Comparison of ENCODE assay signal across 19 mouse cellular contexts in the genomic region with DNA sequence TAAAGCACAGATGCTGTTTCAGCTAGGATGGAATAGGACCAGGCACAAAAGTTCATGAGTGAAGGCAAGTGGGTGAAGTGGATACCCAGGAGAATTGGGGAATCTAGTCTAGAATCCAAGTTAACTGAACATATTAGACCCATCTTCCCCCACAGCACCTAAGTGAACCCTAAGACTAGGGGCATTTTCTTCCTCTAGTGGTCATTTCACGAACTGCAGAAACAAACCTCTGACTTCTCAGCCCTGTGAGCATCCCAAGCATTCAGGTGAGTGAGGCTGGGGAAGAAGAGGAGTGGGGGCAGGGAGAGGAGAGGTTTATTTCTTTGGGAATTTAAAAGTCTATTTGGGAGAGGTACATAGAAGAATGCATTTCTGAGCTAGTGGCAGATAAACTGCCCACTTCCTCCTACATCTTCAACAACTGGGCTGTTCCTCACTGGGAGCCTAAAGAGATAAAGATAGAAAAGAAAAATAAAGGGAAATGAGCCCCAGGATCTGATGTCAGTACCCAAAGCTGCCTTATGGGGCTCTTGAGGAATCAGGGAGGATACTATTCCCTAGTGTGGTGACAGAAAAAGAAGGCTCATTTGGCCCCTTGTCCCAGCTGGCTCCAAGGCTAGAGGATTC. TPM values are rescaled to one million over a fixed set of nuclear protein-coding genes. Genes with fewer than 3 reads are reported as not detected.
DNase-seq lines count a peak whose midpoint lies in the region; ATAC-seq and TF ChIP-seq lines count a peak whose summit lies in the region.
"Had no signal": no experiment of that assay in that cellular context is flagged by ENCODE, and none has a peak within 500 bp of the region (broad histone marks: within the 10 kb centered on the region; RNA-seq: fewer than 3 reads in every experiment).

No protein-coding gene starts in this region.

- no peak for DNase-seq in hindbrain, postnatal 0 days (ENCODE audit: low spot score)
- no peak for DNase-seq in hindbrain, embryonic 11.5 days (ENCODE audit: low spot score)
- peak; percentile 52 for DNase-seq in CH12.LX (ENCODE audit: extremely low read depth)
- peak; percentile 53 for DNase-seq in MEL-GATA-1-ER (ENCODE audit: extremely low read depth, low read depth)
- peak; percentile 67 for DNase-seq in induced T-regulatory cell, adult 2 months (ENCODE audit: low read depth)
- no peak for DNase-seq in gastrocnemius, postnatal 14 days
- no peak for DNase-seq in gastrocnemius, adult 8-10 months (ENCODE audit: low spot score in 2 of 2)
- DNase-seq in embryonic facial prominence, embryonic 10.5 days (ENCODE audit: low spot score) = no peak
- DNase-seq: heart, postnatal 36 days; lung, postnatal 10 days; right cerebral cortex, postnatal 25 days had no signal

- no peak overlapping the region for H3K9ac ChIP-seq in hindbrain, postnatal 0 days (replicated peaks; ENCODE audit: low read length)
- no peak overlapping the region for H3K9ac ChIP-seq in hindbrain, embryonic 11.5 days (ENCODE audit: low read depth, low read length)
- no peak overlapping the region for H3K9ac ChIP-seq in CH12.LX (ENCODE audit: insufficient read depth, low read depth)
- H3K9ac ChIP-seq: embryonic facial prominence, embryonic 12.5 days; forebrain, embryonic 13.5 days; intestine, embryonic 15.5 days; limb, embryonic 13.5 days had no signal

- dilution Hi-C loops in CH12.LX (cut with MboI; ENCODE audit: extremely low pct_ligation_motif_present, extremely low pct_unique_long_range_greater_than_20kb, low sequenced_read_pairs) = no loop called here

- 6% methylated on average over 1 of the region's 1 CpGs for WGBS in hindbrain, postnatal 0 days
- 14% methylated on average over 1 of the region's 1 CpGs for WGBS in hindbrain, embryonic 11.5 days
- 11% methylated on average over 1 of the region's 1 CpGs for WGBS in embryonic facial prominence, embryonic 10.5 days

- no peaks in the 10 kb centered on the region for H3K27me3 ChIP-seq in hindbrain, postnatal 0 days (ENCODE audit: insufficient read depth, low read length)
- no peaks in the 10 kb centered on the region for H3K27me3 ChIP-seq in hindbrain, embryonic 11.5 days (ENCODE audit: control insufficient read depth, insufficient read depth, low read length)
- no peaks in the 10 kb centered on the region for H3K27me3 ChIP-seq in CH12.LX (replicated peaks)
- no peaks in the 10 kb centered on the region for H3K27me3 ChIP-seq in embryonic facial prominence, embryonic 10.5 days (replicated peaks; ENCODE audit: low read depth, poor library complexity, severe bottlenecking)
- H3K27me3 ChIP-seq: embryonic facial prominence, embryonic 12.5 days; forebrain, embryonic 13.5 days; intestine, embryonic 15.5 days; limb, embryonic 13.5 days had no signal

- no peaks in the 10 kb centered on the region for H3K9me3 ChIP-seq in hindbrain, postnatal 0 days (ENCODE audit: low read length)
- H3K9me3 ChIP-seq in hindbrain, embryonic 11.5 days (ENCODE audit: control insufficient read depth, low read length) = no peaks in the 10 kb centered on the region
- H3K9me3 ChIP-seq in CH12.LX (replicated peaks; ENCODE audit: low read length) = peaks cover 3% of the 10 kb centered on the region
- H3K9me3 ChIP-seq in embryonic facial prominence, embryonic 10.5 days = no peaks in the 10 kb centered on the region
- H3K9me3 ChIP-seq: embryonic facial prominence, embryonic 12.5 days; forebrain, embryonic 13.5 days; intestine, embryonic 15.5 days; limb, embryonic 13.5 days had no signal

- H3K36me3 ChIP-seq in hindbrain, postnatal 0 days (ENCODE audit: insufficient read depth, low read length) = no peaks in the 10 kb centered on the region
- no peaks in the 10 kb centered on the region for H3K36me3 ChIP-seq in hindbrain, embryonic 11.5 days (ENCODE audit: control insufficient read depth, insufficient read depth, low read length)
- H3K36me3 ChIP-seq in CH12.LX (replicated peaks in 1 of 2; ENCODE audit: control insufficient read depth in 1 of 2, insufficient read depth in 1 of 2, low read length in 1 of 2) = no peaks in the 10 kb centered on the region
- no peaks in the 10 kb centered on the region for H3K36me3 ChIP-seq in embryonic facial prominence, embryonic 10.5 days (replicated peaks)
- H3K36me3 ChIP-seq: embryonic facial prominence, embryonic 12.5 days; intestine, embryonic 15.5 days; limb, embryonic 13.5 days had no signal

- TF ChIP-seq POLR2A in CH12.LX (IDR thresholded peaks at IDR 0.05; ENCODE audit: low read depth, low read length) = no peak

- peak; percentile 30; the same call in 1 of the 2 replicates for TF ChIP-seq CTCF in hindbrain, postnatal 0 days (IDR thresholded peaks at IDR 0.05; ENCODE audit: low read depth)
- TF ChIP-seq CTCF in CH12.LX (conservative IDR thresholded peaks at IDR 0.05 in 1 of 2, IDR thresholded peaks at IDR 0.05 in 1 of 2; ENCODE audit: low read depth in 2 of 2, low read length in 2 of 2) = peak; percentile 68 to 92

- peak; percentile 33 for TF ChIP-seq RAD21 in CH12.LX (IDR thresholded peaks at IDR 0.05; ENCODE audit: low read depth, low read length)

- no peak overlapping the region for H3K4me3 ChIP-seq in hindbrain, postnatal 0 days (ENCODE audit: low read length)
- H3K4me3 ChIP-seq in hindbrain, embryonic 11.5 days (ENCODE audit: low read depth, low read length) = no peak overlapping the region
- no peak overlapping the region for H3K4me3 ChIP-seq in CH12.LX (replicated peaks in 1 of 3; ENCODE audit: low read depth in 2 of 3, low read length in 2 of 3, poor library complexity in 1 of 3)
- H3K4me3 ChIP-seq in embryonic facial prominence, embryonic 10.5 days = no peak overlapping the region
- H3K4me3 ChIP-seq: embryonic facial prominence, embryonic 12.5 days; forebrain, embryonic 13.5 days; intestine, embryonic 15.5 days; limb, embryonic 13.5 days had no signal

- no peaks in the 10 kb centered on the region for H3K4me1 ChIP-seq in hindbrain, postnatal 0 days (ENCODE audit: insufficient read depth, low read length)
- H3K4me1 ChIP-seq in hindbrain, embryonic 11.5 days (replicated peaks; ENCODE audit: control insufficient read depth, insufficient read depth, low read length) = no peaks in the 10 kb centered on the region
- H3K4me1 ChIP-seq in CH12.LX (ENCODE audit: control insufficient read depth in 1 of 2, insufficient read depth in 2 of 2) = peaks cover 0 to 20% of the 10 kb centered on the region in 2 experiments; a peak in 2 of 4 replicates
- H3K4me1 ChIP-seq in embryonic facial prominence, embryonic 10.5 days = no peaks in the 10 kb centered on the region
- H3K4me1 ChIP-seq: embryonic facial prominence, embryonic 12.5 days; forebrain, embryonic 13.5 days; intestine, embryonic 15.5 days; limb, embryonic 13.5 days had no signal

- H3K4me2 ChIP-seq in hindbrain, postnatal 0 days (ENCODE audit: low read depth, low read length) = no peak overlapping the region
- no peak overlapping the region for H3K4me2 ChIP-seq in hindbrain, embryonic 11.5 days (replicated peaks; ENCODE audit: low read depth, low read length)
- no peak overlapping the region for H3K4me2 ChIP-seq in CH12.LX (ENCODE audit: insufficient read depth, low read depth, poor library complexity, severe bottlenecking)
- H3K4me2 ChIP-seq: embryonic facial prominence, embryonic 12.5 days; forebrain, embryonic 13.5 days; intestine, embryonic 15.5 days; limb, embryonic 13.5 days had no signal

- no peak for TF ChIP-seq EP300 in CH12.LX (IDR thresholded peaks at IDR 0.05; ENCODE audit: low read length)

- ATAC-seq in hindbrain, postnatal 0 days = no peak
- no peak for ATAC-seq in hindbrain, embryonic 11.5 days (ENCODE audit: low FRiP score)
- ATAC-seq: forebrain, embryonic 13.5 days; intestine, embryonic 15.5 days had no signal

- no peaks in the 10 kb centered on the region for H3K79me2 ChIP-seq in CH12.LX (replicated peaks; ENCODE audit: control insufficient read depth, extremely low read depth, insufficient read depth, poor library complexity, severe bottlenecking)

- H3K27ac ChIP-seq in hindbrain, postnatal 0 days = no peak overlapping the region
- no peak overlapping the region for H3K27ac ChIP-seq in hindbrain, embryonic 11.5 days (ENCODE audit: low read depth, low read length)
- H3K27ac ChIP-seq in CH12.LX (ENCODE audit: insufficient read depth, low read depth) = no peak overlapping the region
- H3K27ac ChIP-seq in embryonic facial prominence, embryonic 10.5 days (replicated peaks) = no peak overlapping the region
- H3K27ac ChIP-seq: embryonic facial prominence, embryonic 12.5 days; forebrain, embryonic 13.5 days; intestine, embryonic 15.5 days; limb, embryonic 13.5 days had no signal

- intact Hi-C loops in gastrocnemius, postnatal 14 days (cut with DNase I; ENCODE audit: low total_unique reads) = no loop called here

- in situ Hi-C loops in CH12.LX (cut with MboI; ENCODE audit: low pct_ligation_motif_present, low pct_unique_long_range_greater_than_20kb, low sequenced_read_pairs) = no loop called here

RNA-seq across cellular contexts. Expression of a gene that starts 3.6 kb away (rescaled TPM):
- not detected in 2 replicates for total RNA-seq in hindbrain, postnatal 0 days (2014; rRNA removed)
- not detected in 2 replicates for polyA plus RNA-seq in hindbrain, postnatal 0 days (2015; fragmentation: Nextera tagmentation; extraction: Ambion mirVana)
- polyA plus RNA-seq in hindbrain, embryonic 11.5 days (2014; fragmentation: Nextera tagmentation; extraction: Ambion mirVana) = not detected in 2 replicates
- total RNA-seq in CH12.LX (2012; rRNA removed) (2.7 and 4.8 TPM in 2 replicates), CH12.LX (2014; rRNA removed) (1.5 and 1.9 TPM in 2 replicates)
- polyA plus RNA-seq in CH12.LX (2012; ENCODE audit: insufficient read length, low read depth) = 1.3 and 3.5 TPM in 2 replicates
- total RNA-seq in gastrocnemius, postnatal 14 days (2021) = not detected
- total RNA-seq in gastrocnemius, adult 8-10 months (2022) = not detected
- polyA plus RNA-seq in embryonic facial prominence, embryonic 10.5 days (2016; fragmentation: Nextera tagmentation; extraction: Ambion mirVana) = not detected in 2 replicates
- total RNA-seq: adrenal gland, adult 18-20 months; gastrocnemius, postnatal 4 days; heart, postnatal 36 days; neutrophil, adult 5-6 weeks had no signal
- polyA plus RNA-seq: embryonic facial prominence, embryonic 12.5 days; forebrain, embryonic 13.5 days; intestine, embryonic 15.5 days; limb, embryonic 13.5 days; stomach, embryonic 16.5 days had no signal

RNA-seq across cellular contexts. Expression of a gene that starts 14.1 kb away (rescaled TPM):
- not detected in 2 replicates for total RNA-seq in hindbrain, postnatal 0 days (2014; rRNA removed)
- not detected in 2 replicates for polyA plus RNA-seq in hindbrain, postnatal 0 days (2015; fragmentation: Nextera tagmentation; extraction: Ambion mirVana)
- not detected in 2 replicates for polyA plus RNA-seq in hindbrain, embryonic 11.5 days (2014; fragmentation: Nextera tagmentation; extraction: Ambion mirVana)
- total RNA-seq in CH12.LX (2012; rRNA removed) (1.9 and 2.6 TPM in 2 replicates), CH12.LX (2014; rRNA removed) (1.4 and 2.4 TPM in 2 replicates)
- 0.79 and 0.83 TPM in 2 replicates for polyA plus RNA-seq in CH12.LX (2012; ENCODE audit: insufficient read length, low read depth)
- not detected for total RNA-seq in gastrocnemius, postnatal 14 days (2021)
- not detected for total RNA-seq in gastrocnemius, adult 8-10 months (2022)
- polyA plus RNA-seq in embryonic facial prominence, embryonic 10.5 days (2016; fragmentation: Nextera tagmentation; extraction: Ambion mirVana) = not detected in 2 replicates
- total RNA-seq: adrenal gland, adult 18-20 months; gastrocnemius, postnatal 4 days; heart, postnatal 36 days; neutrophil, adult 5-6 weeks had no signal
- polyA plus RNA-seq: embryonic facial prominence, embryonic 12.5 days; forebrain, embryonic 13.5 days; limb, embryonic 13.5 days; stomach, embryonic 16.5 days had no signal

RNA-seq across cellular contexts. Expression of a gene that starts 40.1 kb away (rescaled TPM):
- total RNA-seq in hindbrain, postnatal 0 days (2014; rRNA removed) = 74.4 and 76.9 TPM in 2 replicates
- polyA plus RNA-seq in hindbrain, postnatal 0 days (2015; fragmentation: Nextera tagmentation; extraction: Ambion mirVana) = 58.2 and 60.1 TPM in 2 replicates
- polyA plus RNA-seq in hindbrain, embryonic 11.5 days (2014; fragmentation: Nextera tagmentation; extraction: Ambion mirVana) = 15.6 and 16.8 TPM in 2 replicates
- 94.7 and 96.9 TPM in 2 replicates for total RNA-seq in CH12.LX (2012; rRNA removed)
- 74.1 and 74.9 TPM in 2 replicates for total RNA-seq in CH12.LX (2014; rRNA removed)
- polyA plus RNA-seq in CH12.LX (2012; ENCODE audit: insufficient read length, low read depth) = 204 and 222 TPM in 2 replicates
- total RNA-seq in gastrocnemius, postnatal 14 days (2021) = 10 to 100 TPM; 17.5 to 22.5 TPM
- 10 to 100 TPM; 26.2 to 31.9 (median 29.0) TPM for total RNA-seq in gastrocnemius, adult 8-10 months (2022)
- polyA plus RNA-seq in embryonic facial prominence, embryonic 10.5 days (2016; fragmentation: Nextera tagmentation; extraction: Ambion mirVana) = 4.0 and 5.2 TPM in 2 replicates

Comparison
In these comparisons a context has a peak if more than half of its experiments do, and no peak if none do; other contexts are left out.
1. DNase-seq: peak in CH12.LX (single experiment), MEL-GATA-1-ER (single experiment) and induced T-regulatory cell, adult 2 months (single experiment); none in hindbrain, postnatal 0 days (single experiment), hindbrain, embryonic 11.5 days (single experiment), gastrocnemius, postnatal 14 days (single experiment), gastrocnemius, adult 8-10 months (0 of 2) and embryonic facial prominence, embryonic 10.5 days (single experiment).